Mouse (Mus musculus) embryonic facial prominence, embryonic 10.5 days (tissue): ENCODE data around the gene Cacna1d. TPM values are rescaled to one million over a fixed set of nuclear protein-coding genes. Genes with fewer than 3 reads are reported as not detected.

ENCODE experiments used
- DNase-seq: peaks from one replicate; pipeline ENCODE4 v3.0.0-alpha.2; 2017; ENCODE audit warnings: low spot score
- H3K27ac ChIP-seq: fragments of 300-500 bp; sonication (generic); replicated peaks from 2 replicates; pipeline ENCODE4 v1.5.1; 2016; ENCODE audit warnings: mild to moderate bottlenecking
- H3K27me3 ChIP-seq: fragments of 300-500 bp; sonication (generic); replicated peaks from 2 replicates; pipeline ENCODE4 v1.6.1; 2016; ENCODE audit warnings: low read depth, mild to moderate bottlenecking; ENCODE audit not compliant: poor library complexity, severe bottlenecking
- H3K36me3 ChIP-seq: fragments of 300-500 bp; sonication (generic); replicated peaks from 2 replicates; pipeline ENCODE4 v1.6.1; 2016; ENCODE audit warnings: mild to moderate bottlenecking, moderate library complexity
- H3K4me1 ChIP-seq: fragments of 300-500 bp; sonication (generic); 2 replicates; pipeline ENCODE4 v1.6.1; 2016
- H3K4me3 ChIP-seq: fragments of 300-500 bp; sonication (generic); 2 replicates; pipeline ENCODE4 v1.5.1; 2016; ENCODE audit warnings: mild to moderate bottlenecking, moderate library complexity
- H3K9me3 ChIP-seq: fragments of 300-500 bp; sonication (generic); 2 replicates; pipeline ENCODE4 v1.6.1; 2016; ENCODE audit warnings: mild to moderate bottlenecking
- WGBS: fragments of 180-500 bp; shearing (Covaris S2); methylation state at CpG from one replicate; pipeline ENCODE4 v1.1.7; 2016; 5-methylcytosine and 5-hydroxymethylcytosine counted together
- polyA plus RNA-seq: library from polyadenylated mRNA; unstranded; fragments of >200 nt; fragmentation: Nextera tagmentation; extraction: Ambion mirVana; gene quantifications from 2 replicates; pipeline ENCODE4 v1.2.1, GENCODE M21; 2016

Gene Cacna1d
- polyA plus RNA-seq, 1 experiment from 2014 or later = 2.1 TPM

DNA sequence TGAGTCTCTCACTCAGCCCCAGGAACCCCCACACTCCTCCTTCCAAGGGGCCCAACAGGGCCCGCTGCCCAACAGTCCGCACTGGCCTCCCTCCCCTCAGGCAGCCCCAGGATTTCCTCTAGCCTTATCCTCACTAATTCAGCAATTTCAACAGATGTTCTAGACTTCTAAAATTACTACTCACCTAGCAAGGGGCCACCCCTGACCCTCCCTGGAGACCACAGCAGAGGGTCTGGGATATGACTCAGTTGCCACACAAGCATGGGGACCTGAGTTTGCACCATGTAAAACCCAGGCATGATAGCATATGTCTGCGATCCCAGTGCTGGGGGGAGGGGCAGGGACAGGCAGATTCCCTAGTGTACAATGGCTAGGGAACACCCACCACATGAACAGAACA, 151.1 kb downstream of the Cacna1d start:
- no peaks in the 10 kb centered on the region for H3K36me3 ChIP-seq
- DNase-seq = no peak
- WGBS = 60% methylated on average over 3 of the region's 3 CpGs

DNA sequence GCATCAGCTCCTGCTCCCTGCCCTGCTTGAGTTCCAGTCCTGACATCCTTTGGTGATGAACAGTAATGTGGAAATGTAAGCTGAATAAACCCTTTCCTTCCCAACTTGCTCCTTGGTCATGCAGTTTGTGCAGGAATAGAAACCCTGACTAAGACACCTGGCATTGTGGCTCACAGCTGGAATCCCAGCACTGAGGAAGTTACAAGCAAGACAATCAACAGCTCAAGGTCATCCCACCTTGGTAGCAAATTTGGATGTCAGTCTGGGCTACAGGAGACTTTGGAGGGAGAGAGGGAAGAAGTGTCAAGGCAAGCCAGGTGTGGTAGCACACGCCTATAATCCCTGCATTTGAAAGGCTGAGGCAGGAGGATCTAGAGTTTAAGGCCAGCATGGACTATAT, 159.4 kb downstream of the Cacna1d start:
- peaks cover 24% of the 10 kb centered on the region for H3K4me1 ChIP-seq
- no peak for DNase-seq
- H3K36me3 ChIP-seq = no peaks in the 10 kb centered on the region
- no peaks in the 10 kb centered on the region for H3K27me3 ChIP-seq
- no peak overlapping the region for H3K4me3 ChIP-seq
- H3K27ac ChIP-seq = no peak overlapping the region
- no peaks in the 10 kb centered on the region for H3K9me3 ChIP-seq
- 82% methylated on average over 1 of the region's 1 CpGs for WGBS

More for the DNA sequence above, 151.1 kb downstream of the Cacna1d start:
- Histone ChIP-seq H3K9me3 (no peaks in the 10 kb centered on the region), H3K27me3 (no peaks in the 10 kb centered on the region), H3K4me3 (no peak overlapping the region), H3K4me1 (peaks cover 17% of the 10 kb centered on the region), H3K27ac (no peak overlapping the region)

- Histone ChIP-seq H3K4me1 (peaks cover 35% of the 10 kb centered on the region), H3K4me3 (no peak overlapping the region), H3K36me3 (no peaks in the 10 kb centered on the region), H3K9me3 (no peaks in the 10 kb centered on the region), H3K27ac (no peak overlapping the region), H3K27me3 (no peaks in the 10 kb centered on the region)
- WGBS = 77% methylated on average over 17 of the region's 17 CpGs
- DNase-seq = no peak
These were observed 160.7 kb downstream of the Cacna1d start for GRCm38 (mm10) chr14:30330416-30331181.

- Histone ChIP-seq H3K4me3 (no peak overlapping the region), H3K9me3 (no peaks in the 10 kb centered on the region), H3K36me3 (no peaks in the 10 kb centered on the region), H3K27me3 (no peaks in the 10 kb centered on the region), H3K27ac (no peak overlapping the region), H3K4me1 (peaks cover 38% of the 10 kb centered on the region)
- 86% methylated on average over 11 of the region's 11 CpGs for WGBS
- no peak for DNase-seq
These were observed 162.1 kb downstream of the Cacna1d start for GRCm38 (mm10) chr14:30329109-30329508.

DNA sequence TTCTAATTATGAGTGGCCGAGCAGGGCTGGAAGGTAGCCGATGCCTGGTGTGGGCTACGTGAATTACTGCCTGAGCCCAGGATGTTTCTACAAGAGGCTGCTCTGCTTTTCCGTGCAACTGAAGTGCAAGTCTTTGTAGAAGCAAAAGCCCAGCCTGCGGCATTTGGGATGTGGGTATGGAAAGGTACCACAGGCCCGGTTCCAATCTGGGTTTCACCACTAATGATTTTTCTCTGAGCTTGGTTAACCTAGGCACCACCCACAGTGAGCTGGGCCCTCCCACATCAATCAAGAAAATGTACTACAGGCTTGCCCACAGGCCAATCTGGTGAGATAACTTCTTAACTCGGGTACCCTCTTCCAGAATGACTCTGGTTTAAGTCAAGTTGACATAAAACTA, 163.8 kb downstream of the Cacna1d start:
- Histone ChIP-seq H3K36me3 (no peaks in the 10 kb centered on the region), H3K27me3 (no peaks in the 10 kb centered on the region), H3K9me3 (no peaks in the 10 kb centered on the region), H3K4me3 (no peak overlapping the region), H3K4me1 (peaks cover 38% of the 10 kb centered on the region), H3K27ac (peak overlapping the region; percentile 48; the same call in 1 of the 2 replicates)
- no peak for DNase-seq
- WGBS = 38% methylated on average over 7 of the region's 7 CpGs

- Histone ChIP-seq H3K27ac (no peak overlapping the region; the same call in 1 of the 2 replicates), H3K4me3 (no peak overlapping the region), H3K4me1 (peaks cover 38% of the 10 kb centered on the region), H3K36me3 (no peaks in the 10 kb centered on the region), H3K27me3 (no peaks in the 10 kb centered on the region), H3K9me3 (no peaks in the 10 kb centered on the region)
- WGBS = 24% methylated on average over 8 of the region's 8 CpGs
- peak; percentile 33 for DNase-seq
These were observed 164.2 kb downstream of the Cacna1d start for GRCm38 (mm10) chr14:30327051-30327450.

DNA sequence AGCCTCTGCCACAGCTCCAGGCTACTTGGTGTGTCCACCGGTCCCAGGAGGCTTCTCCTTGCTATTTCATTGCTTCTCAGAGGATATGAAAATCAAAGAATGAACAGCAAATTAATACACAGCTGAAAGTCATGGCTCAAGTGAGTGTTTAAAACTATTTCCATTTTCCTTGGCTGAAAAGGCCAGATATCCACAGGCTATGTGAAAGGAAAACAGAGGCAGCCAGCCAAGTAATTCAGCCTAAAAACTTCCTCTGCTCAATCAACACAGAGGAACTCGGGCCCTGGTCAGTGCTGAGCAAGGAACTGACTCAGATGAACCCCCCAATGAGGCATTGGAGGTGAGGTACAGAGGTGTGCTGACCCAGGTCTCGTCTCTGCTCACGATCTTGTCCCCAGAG, 165.0 kb downstream of the Cacna1d start:
- Histone ChIP-seq H3K27me3 (no peaks in the 10 kb centered on the region), H3K4me3 (no peak overlapping the region), H3K36me3 (no peaks in the 10 kb centered on the region), H3K4me1 (peaks cover 33% of the 10 kb centered on the region), H3K27ac (no peak overlapping the region), H3K9me3 (no peaks in the 10 kb centered on the region)
- 65% methylated on average over 4 of the region's 4 CpGs for WGBS
- DNase-seq = no peak

DNA sequence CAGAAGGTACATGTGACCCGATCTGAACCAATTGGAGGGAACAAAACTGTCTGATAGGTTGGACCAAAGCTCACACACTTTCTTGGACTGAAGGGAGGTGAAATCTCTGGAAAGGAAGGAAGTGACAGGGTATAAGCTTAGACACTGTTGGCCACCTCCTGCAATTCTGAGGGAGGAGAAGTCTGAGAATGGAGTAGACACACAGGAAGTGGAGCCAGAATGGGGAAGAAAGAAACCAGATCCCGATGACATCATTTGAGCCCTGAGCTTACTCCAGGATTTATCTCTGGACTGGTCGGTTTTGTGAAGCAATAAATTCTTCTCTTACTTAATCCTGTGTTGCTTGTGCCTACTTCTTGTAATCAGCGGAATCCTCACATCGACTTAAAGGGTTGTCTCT, 166.3 kb downstream of the Cacna1d start:
- H3K4me1 ChIP-seq = peaks cover 27% of the 10 kb centered on the region
- H3K27me3 ChIP-seq = no peaks in the 10 kb centered on the region
- no peak for DNase-seq

GRCm38 (mm10) chr14:30318715-30319437, 172.4 kb downstream of the Cacna1d start:
- Histone ChIP-seq H3K9me3 (no peaks in the 10 kb centered on the region), H3K4me1 (0 out of 2 replicates have a peak, but pooled peaks cover 8% of the 10 kb centered on the region), H3K36me3 (no peaks in the 10 kb centered on the region), H3K27ac (no peak overlapping the region), H3K4me3 (no peak overlapping the region), H3K27me3 (no peaks in the 10 kb centered on the region)
- no peak for DNase-seq
- 93% methylated on average over 9 of the region's 9 CpGs for WGBS

More for the DNA sequence above, 166.3 kb downstream of the Cacna1d start:
- Histone ChIP-seq H3K4me3 (no peak overlapping the region), H3K36me3 (no peaks in the 10 kb centered on the region), H3K27ac (no peak overlapping the region), H3K9me3 (no peaks in the 10 kb centered on the region)
- 89% methylated on average over 5 of the region's 5 CpGs for whole genome bisulfite sequencing

GRCm38 (mm10) chr14:30318293-30318692, 173.0 kb downstream of the Cacna1d start:
- 89% methylated on average over 12 of the region's 12 CpGs for WGBS

GRCm38 (mm10) chr14:30317616-30318015, 173.6 kb downstream of the Cacna1d start:
- no peaks in the 10 kb centered on the region for H3K27me3 ChIP-seq
- no peak overlapping the region for H3K4me3 ChIP-seq
- H3K4me1 ChIP-seq = peaks cover 15% of the 10 kb centered on the region; the same call in 1 of the 2 replicates
- no peak overlapping the region for H3K27ac ChIP-seq
- no peaks in the 10 kb centered on the region for H3K9me3 ChIP-seq
- H3K36me3 ChIP-seq = no peaks in the 10 kb centered on the region
- no peak for DNase-seq
- 90% methylated on average over 10 of the region's 10 CpGs for WGBS

More at GRCm38 (mm10) chr14:30318293-30318692, 173.0 kb downstream of the Cacna1d start:
- Histone ChIP-seq H3K36me3 (no peaks in the 10 kb centered on the region), H3K27ac (no peak overlapping the region), H3K27me3 (no peaks in the 10 kb centered on the region), H3K9me3 (no peaks in the 10 kb centered on the region), H3K4me1 (peaks cover 14% of the 10 kb centered on the region; the same call in 1 of the 2 replicates), H3K4me3 (no peak overlapping the region)
- DNase-seq = no peak

DNA sequence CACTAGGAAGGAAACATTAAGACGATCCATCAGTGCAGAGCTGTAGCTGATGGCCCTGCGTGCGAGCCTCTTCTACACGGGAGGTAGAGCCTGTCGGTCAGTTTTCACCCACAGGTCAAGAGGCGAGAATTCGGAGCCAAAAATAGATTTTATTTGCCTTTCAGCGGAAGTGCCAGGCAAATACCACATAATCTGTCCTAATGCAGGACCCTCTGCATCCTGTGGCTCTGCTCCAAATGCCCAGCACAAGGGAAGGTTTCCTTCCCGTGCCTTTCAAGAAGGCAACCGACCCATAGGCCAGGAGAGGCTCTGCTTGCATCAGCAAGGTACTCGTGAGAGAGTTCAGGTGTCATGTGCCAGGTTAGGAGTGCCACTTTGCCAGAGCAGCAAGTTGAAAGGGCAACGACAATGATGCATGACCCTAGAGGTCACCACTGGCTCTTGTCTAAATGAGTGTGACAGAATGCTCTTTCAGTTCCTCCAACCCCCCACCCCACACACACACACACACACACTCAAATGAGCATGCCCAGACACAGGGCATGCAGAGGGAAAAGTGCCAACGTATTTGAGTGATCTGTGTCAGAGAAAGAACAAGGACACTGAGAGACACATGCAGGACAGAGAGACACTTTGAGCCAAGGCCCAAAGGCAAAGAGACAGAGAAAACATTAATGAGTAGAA, 179.9 kb downstream of the Cacna1d start:
- Histone ChIP-seq H3K9me3 (no peaks in the 10 kb centered on the region), H3K36me3 (no peaks in the 10 kb centered on the region), H3K4me3 (no peak overlapping the region), H3K27ac (peak overlapping the region; percentile 21; the same call in 1 of the 2 replicates), H3K4me1 (peaks cover 45% of the 10 kb centered on the region), H3K27me3 (no peaks in the 10 kb centered on the region)
- 66% methylated on average over 13 of the region's 13 CpGs for WGBS
- DNase-seq = peak; percentile 10
